Mouse (Mus musculus) kidney, adult 11 months (tissue): ENCODE measurements at regions not wholly inside any gene's neighbourhood (a gene's known extent, or its start where the extent isn't known, plus 50 kb on each side); places are given as distances from the start of the nearest gene placed in this dataset.

Experiments used
- DNase-seq: peaks from one replicate; pipeline ENCODE4 v3.0.0; 2022

GRCm38 (mm10) chr14:68447240-68447923 lies 846.7 kb downstream of the Synb start:
- peak; percentile 29 for DNase-seq

- no peak for DNase-seq
Measured at GRCm38 (mm10) chr14:68433326-68433725, 860.8 kb downstream of the Synb start.

GRCm38 (mm10) chr14:68432111-68432510 lies 862.0 kb downstream of the Synb start:
- DNase-seq, result no peak

GRCm38 (mm10) chr14:68427235-68427634 lies 866.9 kb downstream of the Synb start:
- no peak for DNase-seq

GRCm38 (mm10) chr14:68392440-68392839 lies 901.7 kb downstream of the Synb start:
- DNase-seq, result no peak

GRCm38 (mm10) chr14:68391875-68392274 lies 902.2 kb downstream of the Synb start:
- no peak for DNase-seq

GRCm38 (mm10) chr14:68381741-68382140 lies 912.4 kb downstream of the Synb start:
- DNase-seq, result no peak

- no peak for DNase-seq
Measured at GRCm38 (mm10) chr14:68367696-68368095, 926.4 kb downstream of the Synb start.

GRCm38 (mm10) chr14:68363892-68364291 lies 930.2 kb downstream of the Synb start:
- DNase-seq, result no peak

- no peak for DNase-seq
Measured at GRCm38 (mm10) chr14:68361998-68362397, 932.1 kb downstream of the Synb start.

GRCm38 (mm10) chr14:68361481-68361880 lies 932.6 kb downstream of the Synb start:
- no peak for DNase-seq

- DNase-seq, result no peak
Measured at GRCm38 (mm10) chr14:68356396-68356795, 937.7 kb downstream of the Synb start.

GRCm38 (mm10) chr14:68355462-68355905 lies 938.6 kb downstream of the Synb start:
- DNase-seq, result no peak

GRCm38 (mm10) chr14:68345527-68345926 lies 948.6 kb downstream of the Synb start:
- DNase-seq, result no peak

- DNase-seq, result no peak
Measured at GRCm38 (mm10) chr14:68344715-68345114, 949.4 kb downstream of the Synb start.

GRCm38 (mm10) chr14:68338440-68338839 lies 955.7 kb downstream of the Synb start:
- peak; percentile 35 for DNase-seq

GRCm38 (mm10) chr14:68325061-68325460 lies 969.0 kb downstream of the Synb start:
- DNase-seq, result peak; percentile 13

GRCm38 (mm10) chr14:68323008-68323407 lies 971.1 kb downstream of the Synb start:
- peak; percentile 75 for DNase-seq

GRCm38 (mm10) chr14:68307973-68308660 lies 986.0 kb downstream of the Synb start:
- no peak for DNase-seq

- DNase-seq, result no peak
Measured at GRCm38 (mm10) chr14:68305166-68305565, 988.9 kb downstream of the Synb start.

- DNase-seq, result no peak
Measured at GRCm38 (mm10) chr14:68301710-68302109, 992.4 kb downstream of the Synb start.

GRCm38 (mm10) chr14:68285546-68285945 lies 1008.6 kb downstream of the Synb start:
- no peak for DNase-seq

- DNase-seq, result no peak
Measured at GRCm38 (mm10) chr14:68261436-68261835, 1032.7 kb downstream of the Synb start.

GRCm38 (mm10) chr14:68246966-68247365 lies 1047.1 kb downstream of the Synb start:
- no peak for DNase-seq
